Mouse (Mus musculus) liver, embryonic 12.5 days (tissue): ENCODE measurements around the gene Bahcc1. TPM values are rescaled to one million over a fixed set of nuclear protein-coding genes. Genes with fewer than 3 reads are reported as not detected.
A peak's percentile ranks its signal among the peaks of the same experiment; 100 is the strongest.

ENCODE experiments used
- ATAC-seq: fragments of 200-750 bp; cut with Nextera tagmentation; 2 replicates; pipeline ENCODE4 v1.8.0; 2017; ENCODE audit warnings: moderate number of reproducible peaks, mild to moderate bottlenecking, moderate library complexity
- H3K27ac ChIP-seq: fragments of 300-500 bp; sonication (generic); 2 replicates; pipeline ENCODE4 v1.5.1; 2016; ENCODE audit warnings: mild to moderate bottlenecking
- H3K27me3 ChIP-seq: fragments of 300-500 bp; sonication (generic); replicated peaks from 2 replicates; pipeline ENCODE4 v1.6.1; 2016; ENCODE audit warnings: mild to moderate bottlenecking, moderate library complexity
- H3K36me3 ChIP-seq: fragments of 300-500 bp; sonication (generic); 2 replicates; pipeline ENCODE4 v1.6.1; 2016; ENCODE audit warnings: mild to moderate bottlenecking, moderate library complexity
- H3K4me1 ChIP-seq: fragments of 300-500 bp; sonication (generic); 2 replicates; pipeline ENCODE4 v1.6.1; 2016
- H3K4me2 ChIP-seq: fragments of 300-500 bp; sonication (generic); 2 replicates; pipeline ENCODE4 v1.6.1; 2016; ENCODE audit warnings: mild to moderate bottlenecking, moderate library complexity
- H3K4me3 ChIP-seq: fragments of 300-500 bp; sonication (generic); 2 replicates; pipeline ENCODE4 v1.5.1; 2016; ENCODE audit warnings: mild to moderate bottlenecking, moderate library complexity
- H3K9ac ChIP-seq: fragments of 300-500 bp; sonication (generic); 2 replicates; pipeline ENCODE4 v1.6.1; 2016; ENCODE audit warnings: mild to moderate bottlenecking, moderate library complexity
- H3K9me3 ChIP-seq: fragments of 300-500 bp; sonication (generic); replicated peaks from 2 replicates; pipeline ENCODE4 v1.6.1; 2016; ENCODE audit warnings: mild to moderate bottlenecking, moderate library complexity
- WGBS: fragments of 180-500 bp; shearing (Covaris S2); methylation state at CpG from one replicate; pipeline ENCODE4 v1.1.7; 2016; ENCODE audit not compliant: insufficient replicate concordance; 5-methylcytosine and 5-hydroxymethylcytosine counted together
- polyA plus RNA-seq: library from polyadenylated mRNA; unstranded; fragments of >200 nt; fragmentation: Nextera tagmentation; extraction: Ambion mirVana; gene quantifications from 2 replicates; pipeline ENCODE4 v1.2.1, GENCODE M21; 2016

Bahcc1 gene
- polyA plus RNA-seq, 1 experiment from 2014 or later: 3.5 TPM

- WGBS: 39% methylated on average over 8 of the region's 8 CpGs
- peaks cover 13% of the 10 kb centered on the region for H3K27me3 ChIP-seq
Measured at GRCm38 (mm10) chr11:120209462-120209861, 23.3 kb upstream of the Bahcc1 start.

GRCm38 (mm10) chr11:120215726-120216241 lies 17.0 kb upstream of the Bahcc1 start:
- H3K4me3 ChIP-seq: no peak overlapping the region
- peak; percentile 40 for ATAC-seq
- WGBS: 41% methylated on average over 10 of the region's 10 CpGs
- peaks cover 24% of the 10 kb centered on the region for H3K27me3 ChIP-seq
- no peaks in the 10 kb centered on the region for H3K9me3 ChIP-seq
- no peak overlapping the region for H3K9ac ChIP-seq
- H3K4me1 ChIP-seq: peaks cover 54% of the 10 kb centered on the region
- peak overlapping the region; percentile 69 for H3K27ac ChIP-seq
- H3K36me3 ChIP-seq: no peaks in the 10 kb centered on the region
- H3K4me2 ChIP-seq: peak overlapping the region; percentile 15; the same call in 1 of the 2 replicates

More at GRCm38 (mm10) chr11:120209462-120209861, 23.3 kb upstream of the Bahcc1 start:
- H3K9me3 ChIP-seq: no peaks in the 10 kb centered on the region
- H3K36me3 ChIP-seq: no peaks in the 10 kb centered on the region
- H3K4me1 ChIP-seq: 0 out of 2 replicates have a peak, but pooled peaks cover 3% of the 10 kb centered on the region
- H3K9ac ChIP-seq: no peak overlapping the region
- H3K4me2 ChIP-seq: no peak overlapping the region
- no peak for ATAC-seq
- 0 out of 2 replicates have a peak overlapping the region, but pooled peaks have one; percentile 14 for H3K27ac ChIP-seq
- H3K4me3 ChIP-seq: no peak overlapping the region

- ATAC-seq: peak; percentile 40
- Histone ChIP-seq H3K4me2 (peak overlapping the region; percentile 15), H3K27ac (peak overlapping the region; percentile 69), H3K4me3 (no peak overlapping the region), H3K27me3 (peaks cover 31% of the 10 kb centered on the region), H3K9me3 (no peaks in the 10 kb centered on the region), H3K4me1 (peaks cover 58% of the 10 kb centered on the region), H3K36me3 (no peaks in the 10 kb centered on the region), H3K9ac (no peak overlapping the region)
- WGBS: 15% methylated on average over 11 of the region's 11 CpGs
Measured at GRCm38 (mm10) chr11:120216540-120217324, 16.0 kb upstream of the Bahcc1 start.

- ATAC-seq: no peak
- H3K4me1 ChIP-seq: peaks cover 59% of the 10 kb centered on the region
- 0 out of 2 replicates have a peak overlapping the region, but pooled peaks have one; percentile 1 for H3K4me3 ChIP-seq
- H3K27me3 ChIP-seq: peaks cover 43% of the 10 kb centered on the region
- WGBS: 38% methylated on average over 17 of the region's 17 CpGs
- no peak overlapping the region for H3K9ac ChIP-seq
- peak overlapping the region; percentile 26; the same call in 1 of the 2 replicates for H3K27ac ChIP-seq
- no peaks in the 10 kb centered on the region for H3K9me3 ChIP-seq
- H3K36me3 ChIP-seq: no peaks in the 10 kb centered on the region
- peak overlapping the region; percentile 26 for H3K4me2 ChIP-seq
Measured at GRCm38 (mm10) chr11:120218176-120218856, 14.4 kb upstream of the Bahcc1 start.

GRCm38 (mm10) chr11:120218946-120219345 lies 13.8 kb upstream of the Bahcc1 start:
- Histone ChIP-seq H3K4me3 (no peak overlapping the region), H3K27me3 (peaks cover 49% of the 10 kb centered on the region), H3K4me2 (peak overlapping the region; percentile 26), H3K9me3 (no peaks in the 10 kb centered on the region), H3K4me1 (peaks cover 65% of the 10 kb centered on the region), H3K36me3 (no peaks in the 10 kb centered on the region), H3K27ac (peak overlapping the region; percentile 26; the same call in 1 of the 2 replicates), H3K9ac (no peak overlapping the region)
- WGBS: 18% methylated on average over 6 of the region's 6 CpGs
- no peak for ATAC-seq

GRCm38 (mm10) chr11:120219916-120220522 lies 12.7 kb upstream of the Bahcc1 start:
- WGBS: 44% methylated on average over 9 of the region's 9 CpGs
- H3K4me2 ChIP-seq: no peak overlapping the region
- H3K27ac ChIP-seq: 0 out of 2 replicates have a peak overlapping the region, but pooled peaks have one; percentile 20
- H3K36me3 ChIP-seq: no peaks in the 10 kb centered on the region
- no peaks in the 10 kb centered on the region for H3K9me3 ChIP-seq
- H3K9ac ChIP-seq: no peak overlapping the region
- H3K27me3 ChIP-seq: peaks cover 60% of the 10 kb centered on the region
- H3K4me3 ChIP-seq: no peak overlapping the region
- peaks cover 76% of the 10 kb centered on the region for H3K4me1 ChIP-seq
- no peak for ATAC-seq

- Histone ChIP-seq H3K27me3 (peaks cover 71% of the 10 kb centered on the region), H3K36me3 (no peaks in the 10 kb centered on the region), H3K9ac (no peak overlapping the region), H3K4me2 (no peak overlapping the region), H3K4me1 (peaks cover 79% of the 10 kb centered on the region), H3K9me3 (no peaks in the 10 kb centered on the region), H3K4me3 (no peak overlapping the region), H3K27ac (peak overlapping the region; percentile 16; the same call in 1 of the 2 replicates)
- no peak for ATAC-seq
- 32% methylated on average over 12 of the region's 12 CpGs for WGBS
Measured at GRCm38 (mm10) chr11:120220963-120221827, 11.6 kb upstream of the Bahcc1 start.

- 61% methylated on average over 6 of the region's 6 CpGs for WGBS
- H3K4me2 ChIP-seq: no peak overlapping the region
- peaks cover 83% of the 10 kb centered on the region for H3K27me3 ChIP-seq
- no peak for ATAC-seq
- H3K27ac ChIP-seq: no peak overlapping the region
- no peak overlapping the region for H3K4me3 ChIP-seq
- H3K9me3 ChIP-seq: no peaks in the 10 kb centered on the region
- H3K36me3 ChIP-seq: no peaks in the 10 kb centered on the region
- H3K9ac ChIP-seq: no peak overlapping the region
- peaks cover 78% of the 10 kb centered on the region for H3K4me1 ChIP-seq
Measured at GRCm38 (mm10) chr11:120222425-120223104, 10.2 kb upstream of the Bahcc1 start.

- Histone ChIP-seq H3K27me3 (peaks cover 86% of the 10 kb centered on the region), H3K4me2 (no peak overlapping the region), H3K9ac (no peak overlapping the region), H3K4me3 (no peak overlapping the region), H3K36me3 (no peaks in the 10 kb centered on the region), H3K4me1 (peaks cover 79% of the 10 kb centered on the region), H3K9me3 (no peaks in the 10 kb centered on the region), H3K27ac (0 out of 2 replicates have a peak overlapping the region, but pooled peaks have one; percentile 38)
- WGBS: 59% methylated on average over 19 of the region's 19 CpGs
- ATAC-seq: no peak
Measured at GRCm38 (mm10) chr11:120223586-120224487, 8.9 kb upstream of the Bahcc1 start.
